Mouse (Mus musculus) ovary, adult 10 weeks (tissue): ENCODE measurements around the gene Wdr46. TPM values are rescaled to one million over a fixed set of nuclear protein-coding genes. Genes with fewer than 3 reads are reported as not detected.

Experiments used
- polyA plus RNA-seq: library from polyadenylated mRNA; stranded (reverse); fragments of 350-450 nt; fragmentation: Illumina TruSeq; extraction: RNeasy Lipid Tissue Mini Kit (QIAGEN cat#74804); gene quantifications from one replicate; pipeline ENCODE4 v1.2.3, GENCODE M21; 2014

The Wdr46 gene
- 0.74 TPM for polyA plus RNA-seq

GRCm38 (mm10) chr17:33940206-33940805, at the start of gene Wdr46, which contains the start of gene Pfdn6:
Gene Wdr46 (plus strand): TSS chr17:33940660.
Gene Pfdn6 (minus strand): TSS chr17:33940343.

GRCm38 (mm10) chr17:33904835-33905234, 35.6 kb upstream of the Wdr46 start, which contains the start of gene Platr17:
Gene Platr17 (plus strand): TSS chr17:33905135.

GRCm38 (mm10) chr17:33909077-33909868, 31.2 kb upstream of the Wdr46 start, which contains the start of gene Daxx:
Gene Daxx (plus strand): TSS chr17:33909414.

GRCm38 (mm10) chr17:33915671-33916250, 24.7 kb upstream of the Wdr46 start, which contains the start of the genes Tapbp and Zbtb22:
Gene Tapbp (plus strand): TSS chr17:33915899.
Gene Zbtb22 (plus strand): TSS chr17:33915904.

GRCm38 (mm10) chr17:33929371-33930279, 10.8 kb upstream of the Wdr46 start, which contains the start of gene Rgl2:
Gene Rgl2 (plus strand): TSS chr17:33929543.

GRCm38 (mm10) chr17:33951021-33951946, 10.8 kb downstream of the Wdr46 start, which contains the start of gene B3galt4:
Gene B3galt4 (minus strand): TSS chr17:33951488.

GRCm38 (mm10) chr17:33955555-33956214, 15.2 kb downstream of the Wdr46 start, which contains the start of the genes Vps52 and Rps18:
Gene Vps52 (plus strand): TSS chr17:33955812.
Gene Rps18 (minus strand): TSS chr17:33956001.

Other genes with a start within 250 kb of the Wdr46 start
- gene March2, start 222.0 kb upstream of the Wdr46 start, polyA plus RNA-seq = 16.3 TPM
- gene Rab11b, start 180.1 kb upstream of the Wdr46 start, polyA plus RNA-seq = 36.7 TPM
- gene Angptl4, start 158.8 kb upstream of the Wdr46 start, polyA plus RNA-seq = 5.5 TPM
- 5.6 TPM for gene Kank3, start 130.1 kb upstream of the Wdr46 start, polyA plus RNA-seq
- gene Rps28, start 116.1 kb upstream of the Wdr46 start, polyA plus RNA-seq = 90.3 TPM
- 14.1 TPM for gene Ndufa7, start 116.1 kb upstream of the Wdr46 start, polyA plus RNA-seq
- gene Cd320, start 97.6 kb upstream of the Wdr46 start, polyA plus RNA-seq = 9.6 TPM
- gene Gm7029, start 66.8 kb upstream of the Wdr46 start, polyA plus RNA-seq = not detected
- gene Kifc1, start 50.0 kb upstream of the Wdr46 start, polyA plus RNA-seq = 4.2 TPM
- gene Platr17, start 35.5 kb upstream of the Wdr46 start, polyA plus RNA-seq = not detected
- gene Daxx, start 31.2 kb upstream of the Wdr46 start, polyA plus RNA-seq = 6.0 TPM
- 33.7 TPM for gene Tapbp, start 24.8 kb upstream of the Wdr46 start, polyA plus RNA-seq
- gene Zbtb22, start 24.8 kb upstream of the Wdr46 start, polyA plus RNA-seq = 1.7 TPM
- 1.9 TPM for gene Rgl2, start 11.1 kb upstream of the Wdr46 start, polyA plus RNA-seq
- 15.3 TPM for gene Pfdn6, start 317 bp upstream of the Wdr46 start, polyA plus RNA-seq
- gene B3galt4, start 10.8 kb downstream of the Wdr46 start, polyA plus RNA-seq = 0.29 TPM
- 3.7 TPM for gene Vps52, start 15.2 kb downstream of the Wdr46 start, polyA plus RNA-seq
- gene Rps18, start 15.3 kb downstream of the Wdr46 start, polyA plus RNA-seq = 24.9 TPM
- 77.3 TPM for gene H2-K1, start 59.7 kb downstream of the Wdr46 start, polyA plus RNA-seq
- gene Ring1, start 84.0 kb downstream of the Wdr46 start, polyA plus RNA-seq = 1.5 TPM
- not detected for gene H2-Ke6, start 87.4 kb downstream of the Wdr46 start, polyA plus RNA-seq
- gene Slc39a7, start 91.0 kb downstream of the Wdr46 start, polyA plus RNA-seq = 1.2 TPM
- 1.2 TPM for gene Rxrb, start 91.2 kb downstream of the Wdr46 start, polyA plus RNA-seq
- gene Col11a2, start 98.8 kb downstream of the Wdr46 start, polyA plus RNA-seq = not detected
- gene H2-Oa, start 151.7 kb downstream of the Wdr46 start, polyA plus RNA-seq = not detected
- gene H2-DMa, start 178.9 kb downstream of the Wdr46 start, polyA plus RNA-seq = not detected
- gene Brd2, start 182.0 kb downstream of the Wdr46 start, polyA plus RNA-seq = 266 TPM
- gene H2-DMb2, start 202.6 kb downstream of the Wdr46 start, polyA plus RNA-seq = 1.1 TPM
- 5.0 TPM for gene H2-DMb1, start 212.4 kb downstream of the Wdr46 start, polyA plus RNA-seq
- gene Tap1, start 246.9 kb downstream of the Wdr46 start, polyA plus RNA-seq = 2.4 TPM
- gene Psmb9, start 247.1 kb downstream of the Wdr46 start, polyA plus RNA-seq = 2.2 TPM